14 mouse cellular contexts compared by ENCODE assay signal in genomic region chr1:33974401-33974800, GRCm38 (mm10).
"Had no signal": no experiment of that assay in that cellular context is flagged by ENCODE, and none has a peak within 500 bp of the region (broad histone marks: within the 10 kb centered on the region; RNA-seq: fewer than 3 reads in every experiment).

No protein-coding gene starts in this region.

- H3K36me3 ChIP-seq: limb, embryonic 15.5 days; liver, embryonic 12.5 days; midbrain, embryonic 10.5 days; neural tube, embryonic 15.5 days had no signal

- H3K27me3 ChIP-seq: limb, embryonic 15.5 days; liver, embryonic 12.5 days; neural tube, embryonic 15.5 days had no signal

- H3K9me3 ChIP-seq: limb, embryonic 15.5 days; liver, embryonic 12.5 days; midbrain, embryonic 10.5 days; neural tube, embryonic 15.5 days had no signal

- H3K4me3 ChIP-seq: left cerebral cortex, adult 2 months; limb, embryonic 15.5 days; liver, embryonic 12.5 days; midbrain, embryonic 10.5 days; myocyte; neural tube, embryonic 15.5 days had no signal

- H3K27ac ChIP-seq: kidney, postnatal 0 days; left cerebral cortex, adult 2 months; limb, embryonic 15.5 days; liver, embryonic 12.5 days; midbrain, embryonic 10.5 days; neural tube, embryonic 15.5 days had no signal

- DNase-seq: lung, embryonic 14.5 days; lung, postnatal 10 days; lung, postnatal 4 days; midbrain, embryonic 14.5 days; right cerebral cortex, adult 18-20 months; right cerebral cortex, postnatal 25 days; thymus, postnatal 36 days had no signal

- H3K4me1 ChIP-seq: limb, embryonic 15.5 days; liver, embryonic 12.5 days; neural tube, embryonic 15.5 days had no signal
